In the genomic region with DNA sequence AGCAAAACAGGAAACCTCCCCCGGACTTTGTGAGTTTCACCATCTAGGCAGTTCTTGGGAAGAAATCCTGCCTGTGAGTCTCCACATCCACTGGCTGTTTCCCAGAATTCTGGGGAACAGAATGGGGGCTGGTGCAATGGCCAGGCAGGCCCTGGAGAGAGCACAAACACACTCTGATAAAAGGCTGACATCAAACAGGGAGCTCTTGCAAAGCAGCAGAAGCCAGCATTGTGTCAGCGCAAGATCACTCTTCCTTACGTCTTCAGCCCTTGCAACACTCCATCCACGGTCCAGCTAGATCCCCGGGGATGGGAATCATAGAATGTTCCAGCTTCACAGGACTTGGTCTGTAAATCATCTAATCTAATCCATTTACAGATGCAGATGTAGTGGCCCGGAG, we compare ENCODE assay signal across 15 mouse cellular contexts. TPM values are rescaled to one million over a fixed set of nuclear protein-coding genes. Genes with fewer than 3 reads are reported as not detected.
DNase-seq lines count a peak whose midpoint lies in the region; ATAC-seq and TF ChIP-seq lines count a peak whose summit lies in the region.
"Had no signal": no experiment of that assay in that cellular context is flagged by ENCODE, and none has a peak within 500 bp of the region (broad histone marks: within the 10 kb centered on the region; RNA-seq: fewer than 3 reads in every experiment).

No protein-coding gene starts in this region.

- no peaks in the 10 kb centered on the region for H3K4me1 ChIP-seq in heart, adult 2 months (ENCODE audit: control insufficient read depth, insufficient read depth, low read length)
- H3K4me1 ChIP-seq in heart, embryonic 11.5 days (ENCODE audit: control insufficient read depth, insufficient read depth, low read length) = no peaks in the 10 kb centered on the region
- no peaks in the 10 kb centered on the region for H3K4me1 ChIP-seq in forebrain, embryonic 12.5 days
- H3K4me1 ChIP-seq: embryonic facial prominence, embryonic 13.5 days; liver, embryonic 12.5 days; midbrain, embryonic 12.5 days; neural tube, embryonic 12.5 days had no signal

- H3K9me3 ChIP-seq in heart, embryonic 11.5 days (replicated peaks; ENCODE audit: control insufficient read depth, low read length) = no peaks in the 10 kb centered on the region
- no peaks in the 10 kb centered on the region for H3K9me3 ChIP-seq in forebrain, embryonic 12.5 days
- H3K9me3 ChIP-seq: embryonic facial prominence, embryonic 13.5 days; liver, embryonic 12.5 days; midbrain, embryonic 12.5 days; neural tube, embryonic 12.5 days had no signal

- DNase-seq in heart, adult 2 months = peak; percentile 62 to 77
- DNase-seq in adrenal gland, postnatal 36 days = peak; percentile 0 to 17
- DNase-seq in heart, adult 8-10 months (ENCODE audit: low spot score) = peak; percentile 60
- DNase-seq in lung, postnatal 10 days = peak; percentile 47
- DNase-seq in cerebellum, postnatal 36 days = no peak
- DNase-seq in right cerebral cortex, postnatal 36 days (ENCODE audit: low spot score in 2 of 2) = no peak
- DNase-seq: cerebellum, adult 8-10 months had no signal

- intact Hi-C loops in heart, adult 2 months (cut with DNase I) = no loop called here

- no peaks in the 10 kb centered on the region for H3K79me2 ChIP-seq in heart, adult 2 months (replicated peaks; ENCODE audit: control insufficient read depth, insufficient read depth, low read length)

- no peak for TF ChIP-seq EP300 in heart, adult 2 months (IDR thresholded peaks at IDR 0.05; ENCODE audit: insufficient read depth, low read depth, low read length)

- no peak overlapping the region for H3K27ac ChIP-seq in heart, adult 2 months
- H3K27ac ChIP-seq in heart, embryonic 11.5 days (ENCODE audit: low read depth, low read length) = no peak overlapping the region
- no peak overlapping the region for H3K27ac ChIP-seq in forebrain, embryonic 12.5 days
- H3K27ac ChIP-seq: embryonic facial prominence, embryonic 13.5 days; liver, embryonic 12.5 days; midbrain, embryonic 12.5 days; neural tube, embryonic 12.5 days had no signal

- H3K4me3 ChIP-seq in heart, adult 2 months = no peak overlapping the region
- H3K4me3 ChIP-seq in heart, embryonic 11.5 days (ENCODE audit: low read depth, low read length) = no peak overlapping the region
- H3K4me3 ChIP-seq in forebrain, embryonic 12.5 days (replicated peaks) = no peak overlapping the region
- H3K4me3 ChIP-seq: embryonic facial prominence, embryonic 13.5 days; liver, embryonic 12.5 days; midbrain, embryonic 12.5 days; neural tube, embryonic 12.5 days had no signal

- TF ChIP-seq POLR2A in heart, adult 2 months (IDR thresholded peaks at IDR 0.05; ENCODE audit: insufficient read depth, low read depth, low read length) = no peak

- no peaks in the 10 kb centered on the region for H3K27me3 ChIP-seq in heart, adult 2 months (ENCODE audit: control insufficient read depth, insufficient read depth, low read length)
- H3K27me3 ChIP-seq in heart, embryonic 11.5 days (ENCODE audit: control insufficient read depth, insufficient read depth, low read length) = no peaks in the 10 kb centered on the region
- no peaks in the 10 kb centered on the region for H3K27me3 ChIP-seq in forebrain, embryonic 12.5 days
- H3K27me3 ChIP-seq: embryonic facial prominence, embryonic 13.5 days; liver, embryonic 12.5 days; midbrain, embryonic 12.5 days; neural tube, embryonic 12.5 days had no signal

- ATAC-seq in heart, embryonic 11.5 days (replicated peaks; ENCODE audit: insufficient number of reproducible peaks, low FRiP score, low TSS enrichment) = no peak
- ATAC-seq in forebrain, embryonic 12.5 days (ENCODE audit: low FRiP score) = no peak
- ATAC-seq: CD4-positive, CD25-positive, alpha-beta regulatory T cell, adult 4 months; forebrain, embryonic 16.5 days; liver, embryonic 12.5 days had no signal

- 44% methylated on average over 6 of the region's 6 CpGs for WGBS in heart, adult 2 months
- 58% methylated on average over 6 of the region's 6 CpGs for WGBS in heart, embryonic 11.5 days (ENCODE audit: insufficient replicate concordance)
- WGBS in forebrain, embryonic 12.5 days = 84% methylated on average over 6 of the region's 6 CpGs

- H3K9ac ChIP-seq in heart, adult 2 months (ENCODE audit: low read depth, low read length) = no peak overlapping the region
- H3K9ac ChIP-seq in heart, embryonic 11.5 days (ENCODE audit: low read depth, low read length) = no peak overlapping the region
- no peak overlapping the region for H3K9ac ChIP-seq in forebrain, embryonic 12.5 days
- H3K9ac ChIP-seq: embryonic facial prominence, embryonic 13.5 days; liver, embryonic 12.5 days; midbrain, embryonic 12.5 days; neural tube, embryonic 12.5 days had no signal

- H3K4me2 ChIP-seq in heart, embryonic 11.5 days = no peak overlapping the region
- no peak overlapping the region for H3K4me2 ChIP-seq in forebrain, embryonic 12.5 days
- H3K4me2 ChIP-seq: embryonic facial prominence, embryonic 13.5 days; liver, embryonic 12.5 days; midbrain, embryonic 12.5 days; neural tube, embryonic 12.5 days had no signal

- H3K36me3 ChIP-seq in heart, adult 2 months (ENCODE audit: control insufficient read depth, insufficient read depth, low read length) = no peaks in the 10 kb centered on the region
- no peaks in the 10 kb centered on the region for H3K36me3 ChIP-seq in heart, embryonic 11.5 days (ENCODE audit: control insufficient read depth, insufficient read depth, low read length)
- no peaks in the 10 kb centered on the region for H3K36me3 ChIP-seq in forebrain, embryonic 12.5 days (replicated peaks)
- H3K36me3 ChIP-seq: embryonic facial prominence, embryonic 13.5 days; liver, embryonic 12.5 days; midbrain, embryonic 12.5 days; neural tube, embryonic 12.5 days had no signal

- TF ChIP-seq CTCF in heart, adult 2 months (IDR thresholded peaks at IDR 0.05) = no peak

RNA-seq across cellular contexts. Expression of gene Trim32, which starts 56.2 kb away (rescaled TPM):
- total RNA-seq in heart, adult 2 months (2021) = 10 to 100 TPM; 16.2 to 18.3 TPM
- 11.8 and 12.2 TPM in 2 replicates for polyA plus RNA-seq in heart, adult 2 months (2012; rRNA removed)
- 35.7 and 37.0 TPM in 2 replicates for polyA plus RNA-seq in heart, embryonic 11.5 days (2014; fragmentation: Nextera tagmentation; extraction: Ambion mirVana)
- 10 to 100 TPM; 29.0 to 36.3 TPM for total RNA-seq in adrenal gland, postnatal 36 days (2021)
- 10 to 100 TPM; 13.3 to 20.2 (median 17.1) TPM for total RNA-seq in heart, adult 8-10 months (2022)
- 74.1 and 86.1 TPM in 2 replicates for polyA plus RNA-seq in forebrain, embryonic 12.5 days (2016; fragmentation: Nextera tagmentation; extraction: Ambion mirVana)

Comparison
In these comparisons a context has a peak if more than half of its experiments do, and no peak if none do; other contexts are left out.
1. DNase-seq: peak in heart, adult 2 months (2 of 2), adrenal gland, postnatal 36 days (2 of 2), heart, adult 8-10 months (single experiment) and lung, postnatal 10 days (single experiment); none in cerebellum, postnatal 36 days (0 of 2) and right cerebral cortex, postnatal 36 days (0 of 2).